Comparison of ENCODE assay signal across 29 mouse cellular contexts in genomic region chr7:100245176-100245575, GRCm38 (mm10). TPM values are rescaled to one million over a fixed set of nuclear protein-coding genes. Genes with fewer than 3 reads are reported as not detected.
"Had no signal": no experiment of that assay in that cellular context is flagged by ENCODE, and none has a peak within 500 bp of the region (broad histone marks: within the 10 kb centered on the region; RNA-seq: fewer than 3 reads in every experiment).

No protein-coding gene starts in this region.

- H3K4me2 ChIP-seq: embryonic facial prominence, embryonic 12.5 days; embryonic facial prominence, embryonic 13.5 days; embryonic facial prominence, embryonic 15.5 days; forebrain, embryonic 12.5 days; forebrain, embryonic 13.5 days; forebrain, embryonic 15.5 days; heart, embryonic 11.5 days had no signal

- H3K4me1 ChIP-seq: embryonic facial prominence, embryonic 10.5 days; embryonic facial prominence, embryonic 12.5 days; embryonic facial prominence, embryonic 13.5 days; embryonic facial prominence, embryonic 15.5 days; forebrain, embryonic 10.5 days; forebrain, embryonic 12.5 days; forebrain, embryonic 13.5 days; forebrain, embryonic 15.5 days; heart, embryonic 10.5 days had no signal

- ATAC-seq: forebrain, embryonic 13.5 days; forebrain, embryonic 14.5 days; forebrain, embryonic 15.5 days; forebrain, embryonic 16.5 days; forebrain, postnatal 0 days had no signal

- H3K4me3 ChIP-seq: embryonic facial prominence, embryonic 10.5 days; embryonic facial prominence, embryonic 12.5 days; embryonic facial prominence, embryonic 13.5 days; embryonic facial prominence, embryonic 15.5 days; erythroblast, embryonic 14.5 days; forebrain, embryonic 10.5 days; forebrain, embryonic 12.5 days; forebrain, embryonic 13.5 days; forebrain, embryonic 15.5 days; heart, adult 2 months; heart, embryonic 10.5 days had no signal

- DNase-seq: cerebellum, adult 18-20 months; cerebellum, adult 2 months; cerebellum, adult 8-10 months; cerebellum, adult 9-10 months; cerebellum, adult 9-11 months; cerebellum, postnatal 10 days; cerebellum, postnatal 14 days; cerebellum, postnatal 25 days; cerebellum, postnatal 36 days; embryo, embryonic 11 days; forebrain, postnatal 0 days; heart, adult 11 months; heart, adult 18-20 months; heart, adult 2 months had no signal

- H3K9me3 ChIP-seq: embryonic facial prominence, embryonic 10.5 days; embryonic facial prominence, embryonic 12.5 days; embryonic facial prominence, embryonic 13.5 days; embryonic facial prominence, embryonic 15.5 days; forebrain, embryonic 10.5 days; forebrain, embryonic 12.5 days; forebrain, embryonic 13.5 days; forebrain, embryonic 15.5 days; heart, embryonic 10.5 days had no signal

- H3K27me3 ChIP-seq: embryonic facial prominence, embryonic 12.5 days; embryonic facial prominence, embryonic 13.5 days; embryonic facial prominence, embryonic 15.5 days; forebrain, embryonic 12.5 days; forebrain, embryonic 13.5 days; forebrain, embryonic 15.5 days had no signal

- H3K27ac ChIP-seq: embryonic facial prominence, embryonic 10.5 days; embryonic facial prominence, embryonic 12.5 days; embryonic facial prominence, embryonic 13.5 days; embryonic facial prominence, embryonic 15.5 days; forebrain, embryonic 10.5 days; forebrain, embryonic 12.5 days; forebrain, embryonic 13.5 days; forebrain, embryonic 15.5 days; heart, adult 2 months; heart, embryonic 10.5 days had no signal

- H3K9ac ChIP-seq: embryonic facial prominence, embryonic 12.5 days; embryonic facial prominence, embryonic 13.5 days; embryonic facial prominence, embryonic 15.5 days; forebrain, embryonic 12.5 days; forebrain, embryonic 13.5 days; forebrain, embryonic 15.5 days; forebrain, postnatal 0 days had no signal

- H3K36me3 ChIP-seq: embryonic facial prominence, embryonic 10.5 days; embryonic facial prominence, embryonic 12.5 days; embryonic facial prominence, embryonic 13.5 days; embryonic facial prominence, embryonic 15.5 days; forebrain, embryonic 10.5 days; forebrain, embryonic 12.5 days; forebrain, embryonic 15.5 days; heart, embryonic 10.5 days had no signal

RNA-seq across cellular contexts. Expression of gene P4ha3, which starts 40.1 kb away (rescaled TPM):
- total RNA-seq: common myeloid progenitor, adult 5-6 weeks; granulocyte monocyte progenitor cell, adult 5-6 weeks had no signal
- polyA plus RNA-seq: erythroblast, embryonic 14.5 days had no signal
